Mouse (Mus musculus) urinary bladder, adult 2 months (tissue): ENCODE measurements around the gene Ankrd63. TPM values are rescaled to one million over a fixed set of nuclear protein-coding genes. Genes with fewer than 3 reads are reported as not detected.

Experiments
- DNase-seq: peaks from one replicate; pipeline ENCODE4 v3.0.0; 2022; ENCODE audit warnings: low spot score
- polyA plus RNA-seq: library from polyadenylated mRNA; depleted of rRNA; stranded (reverse); fragments of >200 nt; gene quantifications from 2 replicates; pipeline ENCODE4 v1.2.3, GENCODE M21; 2012

The Ankrd63 gene
- polyA plus RNA-seq, 1 experiment = 0.69 TPM

- DNase-seq = peak; percentile 6
These were observed 23.1 kb upstream of the Ankrd63 start for GRCm38 (mm10) chr2:118726873-118727272.

- no peak for DNase-seq
These were observed 21.7 kb upstream of the Ankrd63 start for GRCm38 (mm10) chr2:118725511-118725910.

- peak; percentile 8 for DNase-seq
These were observed 20.1 kb upstream of the Ankrd63 start for GRCm38 (mm10) chr2:118723693-118724486.

- DNase-seq = peak; percentile 11
These were observed 12.9 kb upstream of the Ankrd63 start for GRCm38 (mm10) chr2:118716677-118717076.

- DNase-seq = no peak
These were observed 10.5 kb upstream of the Ankrd63 start for GRCm38 (mm10) chr2:118714230-118714629.

- no peak for DNase-seq
These were observed 9.9 kb upstream of the Ankrd63 start for GRCm38 (mm10) chr2:118713631-118714030.

- no peak for DNase-seq
These were observed 7.3 kb upstream of the Ankrd63 start for GRCm38 (mm10) chr2:118711038-118711494.

GRCm38 (mm10) chr2:118709655-118710221, 6.0 kb upstream of the Ankrd63 start:
- no peak for DNase-seq

GRCm38 (mm10) chr2:118708472-118708871, 4.7 kb upstream of the Ankrd63 start:
- DNase-seq = no peak

GRCm38 (mm10) chr2:118706436-118706835, 2.7 kb upstream of the Ankrd63 start:
- DNase-seq = no peak

GRCm38 (mm10) chr2:118702883-118703761, 641 bp downstream of the Ankrd63 start:
- DNase-seq = peak; percentile 59

GRCm38 (mm10) chr2:118701971-118702882, 1.5 kb downstream of the Ankrd63 start:
- DNase-seq = no peak

- DNase-seq = no peak
These were observed 2.6 kb downstream of the Ankrd63 start for GRCm38 (mm10) chr2:118701161-118701560.

GRCm38 (mm10) chr2:118700179-118701062, 3.3 kb downstream of the Ankrd63 start:
- DNase-seq = peak; percentile 74

GRCm38 (mm10) chr2:118697955-118698354, 5.8 kb downstream of the Ankrd63 start:
- no peak for DNase-seq

- no peak for DNase-seq
These were observed 6.4 kb downstream of the Ankrd63 start for GRCm38 (mm10) chr2:118697311-118697877.

- DNase-seq = no peak
These were observed 7.1 kb downstream of the Ankrd63 start for GRCm38 (mm10) chr2:118696451-118697308.

GRCm38 (mm10) chr2:118695677-118696232, 8.0 kb downstream of the Ankrd63 start:
- no peak for DNase-seq
